In genomic region chr3:145166741-145167140, GRCm38 (mm10) we compare ENCODE assay signal across 15 mouse cellular contexts.
"Had no signal": no experiment of that assay in that cellular context is flagged by ENCODE, and none has a peak within 500 bp of the region (broad histone marks: within the 10 kb centered on the region; RNA-seq: fewer than 3 reads in every experiment).

No protein-coding gene starts in this region.

- H3K4me2 ChIP-seq: lung, embryonic 14.5 days; midbrain, embryonic 12.5 days; neural tube, embryonic 13.5 days; neural tube, embryonic 15.5 days had no signal

- H3K4me1 ChIP-seq: midbrain, embryonic 12.5 days; neural tube, embryonic 13.5 days; neural tube, embryonic 15.5 days had no signal

- H3K36me3 ChIP-seq: midbrain, embryonic 12.5 days; neural tube, embryonic 13.5 days; neural tube, embryonic 15.5 days had no signal

- H3K4me3 ChIP-seq: midbrain, embryonic 12.5 days; myocyte; neural tube, embryonic 13.5 days; neural tube, embryonic 15.5 days had no signal

- H3K9ac ChIP-seq: liver, embryonic 14.5 days; lung, embryonic 14.5 days; midbrain, embryonic 12.5 days; neural tube, embryonic 13.5 days; neural tube, embryonic 15.5 days had no signal

- H3K27ac ChIP-seq: liver, embryonic 14.5 days; midbrain, embryonic 12.5 days; neural tube, embryonic 13.5 days; neural tube, embryonic 15.5 days had no signal

- DNase-seq: lung, adult 18-20 months; lung, embryonic 14.5 days; lung, postnatal 10 days; lung, postnatal 4 days; retina, postnatal 1 day; right cerebral cortex, adult 18-20 months; thymus, adult 18-20 months; thymus, postnatal 14 days; thymus, postnatal 36 days had no signal

- ATAC-seq: midbrain, embryonic 16.5 days had no signal

- H3K9me3 ChIP-seq: midbrain, embryonic 12.5 days; neural tube, embryonic 13.5 days; neural tube, embryonic 15.5 days had no signal

- H3K27me3 ChIP-seq: midbrain, embryonic 12.5 days; neural tube, embryonic 13.5 days; neural tube, embryonic 15.5 days had no signal
